Comparison of ENCODE assay signal across 23 mouse cellular contexts in the genomic region with DNA sequence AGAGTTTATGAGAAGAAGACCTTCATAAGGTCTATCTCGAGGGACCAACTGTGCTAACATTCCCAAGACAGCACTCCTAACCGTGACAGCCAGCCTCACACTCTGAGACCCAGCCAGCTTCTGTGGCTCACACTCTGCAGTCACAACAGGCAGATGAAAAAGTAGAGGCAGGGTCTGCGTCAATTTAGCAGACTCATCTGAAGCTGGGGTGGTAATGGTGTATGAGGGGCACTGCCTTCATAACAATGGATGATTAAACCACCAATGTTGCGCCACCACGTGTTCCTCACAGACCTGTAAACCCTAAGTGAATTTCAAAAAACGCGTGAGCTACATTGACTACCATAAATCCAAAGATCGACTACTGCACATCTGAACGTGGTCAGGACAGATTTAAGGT. TPM values are rescaled to one million over a fixed set of nuclear protein-coding genes. Genes with fewer than 3 reads are reported as not detected.
DNase-seq lines count a peak whose midpoint lies in the region; ATAC-seq and TF ChIP-seq lines count a peak whose summit lies in the region.
"Had no signal": no experiment of that assay in that cellular context is flagged by ENCODE, and none has a peak within 500 bp of the region (broad histone marks: within the 10 kb centered on the region; RNA-seq: fewer than 3 reads in every experiment).

No protein-coding gene starts in this region.

- intact Hi-C loops in gastrocnemius, adult 2 months (cut with DNase I): no loop called here

- DNase-seq in lung, adult 18-20 months: no peak
- peak; percentile 63 for DNase-seq in intestine, embryonic 14.5 days (ENCODE audit: low spot score)
- no peak for DNase-seq in thymus, postnatal 14 days
- DNase-seq in gastrocnemius, adult 8-10 months (ENCODE audit: low spot score in 2 of 2): no peak
- DNase-seq in gastrocnemius, adult 2 months: no peak
- DNase-seq: adrenal gland, postnatal 10 days; cerebellum, adult 2 months; gastrocnemius, postnatal 36 days; heart, postnatal 14 days; lung, postnatal 14 days; right cerebral cortex, adult 18-20 months; thymus, adult 2 months had no signal

- H3K9me3 ChIP-seq in lung, embryonic 15.5 days: no peaks in the 10 kb centered on the region
- H3K9me3 ChIP-seq in intestine, embryonic 14.5 days (ENCODE audit: control insufficient read depth, low read length): no peaks in the 10 kb centered on the region
- no peaks in the 10 kb centered on the region for H3K9me3 ChIP-seq in limb, embryonic 12.5 days
- H3K9me3 ChIP-seq: heart, embryonic 10.5 days had no signal

- H3K27ac ChIP-seq in lung, embryonic 15.5 days: no peak overlapping the region
- peak overlapping the region; percentile 40 for H3K27ac ChIP-seq in intestine, embryonic 14.5 days (ENCODE audit: low read depth)
- no peak overlapping the region for H3K27ac ChIP-seq in limb, embryonic 12.5 days
- H3K27ac ChIP-seq in gastrocnemius, adult 2 months: no peak overlapping the region
- H3K27ac ChIP-seq: heart, embryonic 10.5 days; layer of hippocampus, adult 2 months; left cerebral cortex, adult 2 months had no signal

- no peaks in the 10 kb centered on the region for H3K36me3 ChIP-seq in lung, embryonic 15.5 days
- H3K36me3 ChIP-seq in intestine, embryonic 14.5 days (ENCODE audit: control insufficient read depth, insufficient read depth, low read length): no peaks in the 10 kb centered on the region
- no peaks in the 10 kb centered on the region for H3K36me3 ChIP-seq in limb, embryonic 12.5 days
- H3K36me3 ChIP-seq: heart, embryonic 10.5 days had no signal

- peak overlapping the region; percentile 33 for H3K4me2 ChIP-seq in lung, embryonic 15.5 days
- peak overlapping the region; percentile 49 for H3K4me2 ChIP-seq in intestine, embryonic 14.5 days (ENCODE audit: low read length)
- no peak overlapping the region for H3K4me2 ChIP-seq in limb, embryonic 12.5 days
- H3K4me2 ChIP-seq: liver, embryonic 11.5 days; midbrain, embryonic 11.5 days had no signal

- H3K4me1 ChIP-seq in lung, embryonic 15.5 days: 0 out of 2 replicates have a peak, but pooled peaks cover 7% of the 10 kb centered on the region
- 0 out of 2 replicates have a peak, but pooled peaks cover 5% of the 10 kb centered on the region for H3K4me1 ChIP-seq in intestine, embryonic 14.5 days (replicated peaks; ENCODE audit: control insufficient read depth, insufficient read depth, low read length)
- no peaks in the 10 kb centered on the region; the same call in 1 of the 2 replicates for H3K4me1 ChIP-seq in limb, embryonic 12.5 days (replicated peaks)

- 30% methylated on average over 9 of the region's 9 CpGs for WGBS in lung, embryonic 15.5 days
- 29% methylated on average over 9 of the region's 9 CpGs for whole genome bisulfite sequencing in intestine, embryonic 14.5 days
- 36% methylated on average over 9 of the region's 9 CpGs for WGBS in limb, embryonic 12.5 days

- TF ChIP-seq CTCF in gastrocnemius, adult 2 months (IDR thresholded peaks at IDR 0.05): no peak

- no peak overlapping the region for H3K9ac ChIP-seq in lung, embryonic 15.5 days
- H3K9ac ChIP-seq in intestine, embryonic 14.5 days (ENCODE audit: low read length): peak overlapping the region; percentile 45
- H3K9ac ChIP-seq in limb, embryonic 12.5 days (replicated peaks): no peak overlapping the region

- H3K27me3 ChIP-seq in lung, embryonic 15.5 days: peaks cover 47% of the 10 kb centered on the region
- H3K27me3 ChIP-seq in intestine, embryonic 14.5 days (replicated peaks; ENCODE audit: control insufficient read depth, insufficient read depth, low read length): peaks cover 43% of the 10 kb centered on the region
- peaks cover 48% of the 10 kb centered on the region for H3K27me3 ChIP-seq in limb, embryonic 12.5 days

- H3K4me3 ChIP-seq in lung, embryonic 15.5 days: no peak overlapping the region
- peak overlapping the region; percentile 39 for H3K4me3 ChIP-seq in intestine, embryonic 14.5 days (ENCODE audit: low read depth, low read length)
- H3K4me3 ChIP-seq in limb, embryonic 12.5 days (replicated peaks): 0 out of 2 replicates have a peak overlapping the region, but pooled peaks have one; percentile 13
- H3K4me3 ChIP-seq in gastrocnemius, adult 2 months: no peak overlapping the region
- H3K4me3 ChIP-seq: heart, embryonic 10.5 days; layer of hippocampus, adult 2 months; left cerebral cortex, adult 2 months; myocyte had no signal

- ATAC-seq in lung, embryonic 15.5 days (ENCODE audit: borderline replicate concordance, extremely low read depth, low FRiP score, low TSS enrichment): no peak
- no peak for ATAC-seq in intestine, embryonic 14.5 days (replicated peaks; ENCODE audit: low FRiP score, low TSS enrichment, low read depth)
- no peak for ATAC-seq in limb, embryonic 12.5 days (ENCODE audit: insufficient number of reproducible peaks, insufficient read depth, low FRiP score, low TSS enrichment, low read depth)
- ATAC-seq: CD4-positive, CD25-positive, alpha-beta regulatory T cell, adult 4 months; hindbrain, embryonic 16.5 days had no signal

RNA-seq across cellular contexts. Expression of a gene that starts 2.1 kb away (rescaled TPM):
- polyA plus RNA-seq in lung, embryonic 15.5 days (2015; fragmentation: Nextera tagmentation; extraction: Ambion mirVana): 5.3 and 5.7 TPM in 2 replicates
- 54.9 and 57.6 TPM in 2 replicates for polyA plus RNA-seq in intestine, embryonic 14.5 days (2014; fragmentation: Nextera tagmentation; extraction: Ambion mirVana)
- 12.5 and 18.6 TPM in 2 replicates for polyA plus RNA-seq in limb, embryonic 12.5 days (2016; fragmentation: Nextera tagmentation; extraction: Ambion mirVana)
- total RNA-seq in gastrocnemius, adult 8-10 months (2022): under 1 TPM in 1 of 4 experiments, not detected in 3; 0.05 TPM
- not detected for total RNA-seq in gastrocnemius, adult 2 months (2021)
- total RNA-seq: gastrocnemius, postnatal 36 days; MEL had no signal
- polyA plus RNA-seq: cerebellum, adult 2 months; myocyte had no signal

Comparison
In these comparisons a context has a peak if more than half of its experiments do, and no peak if none do; other contexts are left out.
1. H3K4me3 ChIP-seq: peak in intestine, embryonic 14.5 days (single experiment) and limb, embryonic 12.5 days (single experiment); none in lung, embryonic 15.5 days (single experiment) and gastrocnemius, adult 2 months (single experiment).